Mouse (Mus musculus) CH12.LX (cell line): ENCODE data around the gene Myo9b.

Experiments used
- BHLHE40 ChIP-seq: IDR thresholded peaks from 2 replicates; pipeline ENCODE4 v1.6.1; 2011; ENCODE audit warnings: mild to moderate bottlenecking, low read depth, low read length, improper control_type of control experiment
- CHD1 ChIP-seq: IDR thresholded peaks from 2 replicates; pipeline ENCODE4 v1.6.1; 2012; ENCODE audit warnings: low read depth, low read length, improper control_type of control experiment, inconsistent platforms
- CTCF ChIP-seq, 2 experiments: IDR thresholded peaks in 1 of 2; conservative IDR thresholded peaks in 1 of 2; 2 replicates each; pipeline ENCODE4 v1.5.1; 2011 to 2012; ENCODE audit warnings: low read depth in 2 of 2, low read length in 2 of 2, improper control_type of control experiment in 1 of 2, inconsistent platforms in 1 of 2, mild to moderate bottlenecking in 1 of 2, moderate library complexity in 1 of 2
- EP300 ChIP-seq: IDR thresholded peaks from 2 replicates; pipeline ENCODE4 v1.6.1; 2011; ENCODE audit warnings: low read length, improper control_type of control experiment
- HCFC1 ChIP-seq: IDR thresholded peaks from 2 replicates; pipeline ENCODE4 v1.6.1; 2012; ENCODE audit warnings: low read depth, mild to moderate bottlenecking, inconsistent platforms, low read length, improper control_type of control experiment
- MAFK ChIP-seq: IDR thresholded peaks from 2 replicates; pipeline ENCODE4 v1.6.1; 2011; ENCODE audit warnings: low read length, improper control_type of control experiment; ENCODE audit not compliant: insufficient replicate concordance
- MXI1 ChIP-seq: IDR thresholded peaks from 2 replicates; pipeline ENCODE4 v1.6.1; 2011; ENCODE audit warnings: mild to moderate bottlenecking, low read depth, low read length, improper control_type of control experiment
- POLR2A ChIP-seq: IDR thresholded peaks from 2 replicates; pipeline ENCODE4 v1.6.1; 2011; ENCODE audit warnings: low read depth, mild to moderate bottlenecking, improper control_type of control experiment, low read length
- ZKSCAN1 ChIP-seq: IDR thresholded peaks from 2 replicates; pipeline ENCODE4 v1.6.1; 2012; ENCODE audit warnings: low read depth, inconsistent platforms, low read length, improper control_type of control experiment, borderline replicate concordance

DNA sequence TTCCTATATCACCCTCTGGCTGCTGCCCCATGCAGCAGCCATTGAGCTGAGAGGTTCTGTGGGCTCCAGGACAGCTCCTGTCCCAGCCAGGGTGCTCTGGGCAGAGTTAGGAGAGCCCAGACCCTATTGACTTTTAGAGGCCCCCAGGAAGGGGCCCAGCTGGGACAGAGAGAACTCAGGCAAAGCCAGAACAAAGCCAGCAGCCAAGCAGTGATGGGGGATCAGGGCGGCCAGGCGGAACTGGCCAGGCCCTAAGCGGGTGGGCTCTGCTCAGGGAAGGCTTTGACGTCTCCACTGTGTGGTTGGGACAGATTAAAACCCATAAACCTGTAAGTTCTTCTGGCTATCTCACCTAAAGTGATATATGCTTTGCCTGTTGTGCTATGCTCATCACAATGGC is 106.5 kb downstream of the Myo9b start:
- TF ChIP-seq HCFC1 (no peak), CTCF (conservative IDR thresholded peaks at IDR 0.05 in 1 of 2, IDR thresholded peaks at IDR 0.05 in 1 of 2; ENCODE audit: low read depth in 2 of 2, low read length in 2 of 2) (no peak), CHD1 (no peak), POLR2A (no peak), BHLHE40 (no peak), ZKSCAN1 (no peak), EP300 (no peak), MXI1 (no peak), MAFK (no peak)
